Mouse (Mus musculus): Measurements from ENCODE around the gene Zfp444. TPM values are rescaled to one million over a fixed set of nuclear protein-coding genes. Genes with fewer than 3 reads are reported as not detected.
"Not testable (repeated sequence)": the region's sequence is repeated elsewhere in the genome, so short reads cannot be mapped to it uniquely, and the experiment has no call there.

Zfp444 gene
- polyA plus RNA-seq, 1 experiment = 17.8 TPM

DNA sequence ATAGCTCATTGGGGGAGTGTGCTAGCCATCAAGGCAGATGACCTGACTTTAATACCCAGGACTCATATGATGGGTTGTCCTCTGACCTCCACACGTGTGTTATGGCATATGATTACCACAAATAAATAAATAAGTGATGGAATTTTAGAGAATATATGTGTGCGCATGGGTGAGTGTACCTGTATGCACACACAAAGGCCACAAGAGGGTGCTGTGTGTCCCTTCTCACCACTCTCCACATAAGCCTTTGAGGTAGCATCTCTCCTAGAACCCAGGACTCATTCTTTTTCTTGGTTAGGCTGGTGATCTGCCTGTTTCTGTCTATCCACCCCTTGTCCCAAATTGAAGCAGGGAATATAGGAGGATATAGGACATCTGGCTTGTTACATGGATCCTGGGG is 23.8 kb downstream of the Zfp444 start:
- 38% methylated on average over 2 of the region's 2 CpGs for WGBS
- no peak for DNase-seq (ENCODE audit: low read depth, low spot score)

DNA sequence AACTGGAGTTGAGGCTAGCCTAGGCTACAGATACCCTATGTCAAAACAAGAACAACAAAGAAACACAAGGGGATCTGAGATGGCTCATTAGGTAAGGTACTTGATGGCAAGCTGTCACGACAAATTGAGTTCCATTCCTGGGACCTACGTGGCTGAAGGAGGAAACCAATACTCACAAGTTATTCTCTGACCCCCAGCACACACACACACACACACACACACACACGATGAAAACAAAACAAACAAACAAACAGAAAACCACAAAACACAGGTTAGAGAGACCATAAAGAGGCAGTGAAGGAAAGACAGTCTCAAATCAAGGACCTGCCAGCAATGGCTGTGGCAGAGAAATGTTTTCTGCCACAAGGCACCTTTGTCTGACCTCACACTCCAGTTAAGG is 24.8 kb downstream of the Zfp444 start, which contains the start of gene Galp:
Galp (plus strand) TSS at position 301 of the 400 bp plus-strand sequence.
- 57% methylated on average over 3 of the region's 3 CpGs for WGBS
- DNase-seq (ENCODE audit: low read depth, low spot score) = no peak

DNA sequence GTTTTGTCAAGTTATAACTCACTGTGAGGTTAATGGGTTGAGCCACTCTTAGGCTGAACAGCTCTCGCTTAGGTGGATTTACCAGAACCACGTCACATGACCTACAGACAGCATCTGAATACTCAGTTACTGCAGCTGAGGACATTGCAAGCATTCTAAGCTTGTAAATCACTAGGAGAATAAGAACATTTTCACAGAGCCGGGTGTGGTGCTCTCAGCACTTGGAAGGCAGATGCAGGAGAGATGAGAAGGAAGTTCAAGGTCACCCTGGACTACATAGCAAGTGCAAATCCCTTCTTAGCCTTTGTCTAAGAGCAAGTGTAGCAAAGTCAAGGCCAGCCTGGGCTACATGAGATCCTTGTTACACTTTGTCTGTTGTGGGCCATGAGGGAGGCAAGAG is 32.2 kb downstream of the Zfp444 start:
- WGBS = 68% methylated on average over 3 of the region's 3 CpGs

DNA sequence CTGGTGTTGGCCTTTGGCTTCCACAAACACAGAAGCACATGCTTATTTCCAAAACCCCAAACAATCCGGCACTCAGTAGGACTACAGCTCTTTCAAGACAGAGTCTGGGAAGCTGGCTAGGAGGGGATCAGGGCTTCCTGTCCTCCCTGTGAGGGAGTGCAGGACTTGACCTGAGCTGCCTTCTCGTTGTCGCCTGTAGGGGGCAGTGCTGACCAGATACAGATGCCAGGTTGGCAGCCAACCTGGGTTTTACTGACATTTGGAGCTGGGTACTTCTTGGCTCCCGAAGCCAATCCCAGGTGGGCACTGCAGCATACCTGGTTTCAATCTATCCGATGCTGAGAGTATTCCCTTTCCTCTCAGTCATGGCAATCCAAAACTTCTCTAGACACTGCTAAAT is 41.1 kb downstream of the Zfp444 start:
- WGBS = 40% methylated on average over 5 of the region's 5 CpGs
- DNase-seq (ENCODE audit: low read depth, low spot score) = no peak

More for the DNA sequence above, 32.2 kb downstream of the Zfp444 start:
- no peak for DNase-seq (ENCODE audit: low read depth, low spot score)

DNA sequence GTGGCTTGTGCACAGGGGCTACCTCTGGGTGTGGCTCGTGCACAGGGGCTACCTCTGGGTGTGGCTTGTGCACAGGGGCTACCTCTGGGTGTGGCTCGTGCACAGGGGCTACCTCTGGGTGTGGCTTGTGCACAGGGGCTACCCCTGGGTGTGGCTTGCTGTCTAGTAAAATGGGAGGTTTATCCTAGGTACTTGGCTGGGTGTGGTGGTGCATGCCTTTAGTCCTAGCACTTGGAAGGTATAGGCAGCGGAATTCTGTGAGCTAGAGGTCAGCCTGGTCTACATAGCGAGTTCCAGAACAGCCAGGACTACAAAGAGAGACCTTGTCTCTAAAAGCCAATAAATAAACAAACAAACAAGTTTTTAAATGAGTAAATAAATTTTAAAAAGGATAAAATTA is 42.7 kb downstream of the Zfp444 start:
- WGBS = 50% methylated on average over 4 of the region's 4 CpGs
- DNase-seq (ENCODE audit: low read depth, low spot score) = not testable (repeated sequence)

DNA sequence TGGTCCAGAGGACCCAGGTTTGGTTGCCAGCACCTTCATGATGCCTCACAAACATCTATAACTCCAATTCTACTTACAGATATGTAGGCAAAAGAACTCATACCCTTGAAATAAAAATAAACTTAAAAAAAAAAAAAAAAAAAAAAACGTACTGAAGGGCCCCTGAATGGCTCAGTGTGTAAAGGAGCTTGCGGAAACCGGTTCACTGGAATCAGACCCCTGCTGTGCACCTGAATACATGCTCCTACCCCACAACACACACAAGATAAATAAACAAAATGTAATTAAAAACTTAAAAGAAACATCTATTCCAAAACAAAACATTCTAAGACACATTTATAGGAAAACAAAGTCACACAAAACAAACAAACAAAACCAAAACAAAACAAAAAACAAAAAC is 48.1 kb downstream of the Zfp444 start:
- DNase-seq (ENCODE audit: low read depth, low spot score) = no peak
- 64% methylated on average over 3 of the region's 3 CpGs for WGBS

DNA sequence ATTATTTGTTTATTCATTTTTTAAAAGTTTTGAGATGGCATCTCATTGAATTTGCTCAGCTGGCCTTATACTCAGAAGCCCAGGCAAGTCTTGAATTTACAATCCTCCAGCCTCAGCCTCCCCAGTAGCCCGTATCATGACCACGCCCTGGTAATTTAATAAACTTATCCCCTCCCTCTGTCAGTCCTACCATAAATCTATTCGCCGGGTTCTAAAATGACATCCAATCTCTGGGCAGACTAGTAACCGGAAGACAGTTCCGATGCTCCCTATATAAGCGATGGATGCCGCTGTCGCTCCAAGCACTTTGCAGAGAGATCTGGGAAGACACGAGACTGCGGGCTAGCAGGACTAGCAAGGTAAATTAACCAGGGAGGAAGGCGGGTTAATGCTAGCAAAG is 50.0 kb downstream of the Zfp444 start, which contains the start of gene Zscan5b:
Zscan5b (plus strand) TSS at position 301 of the 400 bp plus-strand sequence.
- 91% methylated on average over 12 of the region's 12 CpGs for WGBS
- DNase-seq (ENCODE audit: low read depth, low spot score) = no peak

DNA sequence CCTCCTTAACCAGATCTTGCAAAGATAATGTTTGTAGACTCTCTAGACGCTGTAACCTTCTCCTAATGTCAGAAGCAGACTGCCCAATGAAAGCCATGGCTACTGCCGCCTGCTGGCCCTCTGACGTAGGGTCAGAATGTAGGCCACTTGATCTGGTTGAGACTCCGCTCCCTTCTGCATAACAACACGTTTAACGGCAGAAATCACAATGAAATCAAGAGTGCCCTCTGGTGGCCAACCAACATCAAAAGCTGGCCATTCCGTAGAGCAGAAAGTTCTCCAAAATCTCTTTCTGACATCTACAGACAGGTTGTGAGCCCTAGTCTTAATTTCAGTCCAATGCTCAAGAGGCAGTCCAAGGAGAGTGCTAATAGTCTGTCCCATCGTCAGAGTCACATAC is 56.5 kb downstream of the Zfp444 start:
- not testable (repeated sequence) for DNase-seq (ENCODE audit: low read depth, low spot score)
- WGBS = 59% methylated on average over 8 of the region's 8 CpGs

DNA sequence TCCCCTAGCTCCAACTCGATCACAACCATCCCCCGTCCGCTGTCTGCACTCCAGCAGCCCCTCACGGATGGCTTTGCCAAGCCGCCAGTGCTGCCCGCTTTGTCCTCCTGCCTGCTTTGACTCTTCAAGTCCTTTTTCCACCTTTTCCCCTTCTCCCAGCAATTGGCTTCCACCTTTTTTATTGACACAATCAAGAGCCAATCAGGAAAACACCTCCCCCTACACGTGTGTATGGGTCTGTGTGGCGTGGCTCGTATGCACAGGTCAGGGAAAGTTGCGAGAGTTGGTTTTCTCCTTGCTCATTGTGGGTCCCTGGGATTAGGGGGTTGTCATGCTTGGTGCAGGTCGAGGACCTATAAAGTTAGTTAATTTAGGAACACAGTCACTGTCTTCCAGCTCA is 67.8 kb downstream of the Zfp444 start:
- 42% methylated on average over 11 of the region's 11 CpGs for WGBS
- no peak for DNase-seq (ENCODE audit: low read depth, low spot score)

DNA sequence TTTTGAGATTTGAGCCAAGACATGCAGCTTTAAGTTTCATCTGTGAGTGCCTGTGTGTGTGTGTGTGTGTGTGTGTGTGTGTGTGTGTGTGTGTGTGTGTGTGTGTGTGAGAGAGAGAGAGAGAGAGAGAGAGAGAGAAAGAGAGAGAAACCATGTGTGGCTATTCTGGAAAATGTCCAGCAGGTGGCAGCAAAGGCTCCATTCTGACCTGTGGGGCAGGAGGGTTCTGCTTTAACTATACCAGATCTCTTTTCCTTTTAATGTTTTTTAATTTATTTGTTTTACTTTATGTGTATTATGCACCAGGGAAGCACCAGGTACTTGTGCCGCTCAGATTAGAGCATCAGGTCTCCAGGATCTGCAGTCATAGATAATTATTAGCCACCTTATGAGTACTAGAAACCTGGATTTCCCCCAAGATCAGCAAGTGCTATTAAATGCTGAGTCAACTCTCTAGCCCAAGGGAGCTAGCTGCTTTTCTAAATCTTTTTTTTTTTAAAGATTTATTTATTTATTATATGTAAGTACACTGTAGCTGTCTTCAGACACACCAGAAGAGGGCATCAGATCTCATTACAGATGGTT is 68.9 kb downstream of the Zfp444 start:
- WGBS = 14% methylated on average over 1 of the region's 1 CpGs
- peak; percentile 14 for DNase-seq (ENCODE audit: low read depth, low spot score)

Other genes with a start within 250 kb of the Zfp444 start
- gene Vmn1r65, start 161.2 kb upstream of the Zfp444 start, polyA plus RNA-seq (2012; rRNA removed) = not detected in 2 replicates
- not detected in 2 replicates for gene Nlrp4c, start 127.1 kb upstream of the Zfp444 start, polyA plus RNA-seq (2012; rRNA removed)
- 33.6 and 45.2 TPM in 2 replicates for gene Zfp787, start 16.2 kb upstream of the Zfp444 start, polyA plus RNA-seq (2012; rRNA removed)
- 0.15 TPM in 1 of 2 replicates, not detected in the other for gene Galp, start 24.9 kb downstream of the Zfp444 start, polyA plus RNA-seq (2012; rRNA removed)
- gene Zscan5b, start 50.1 kb downstream of the Zfp444 start, polyA plus RNA-seq (2012; rRNA removed) = not detected in 2 replicates
- 0.31 and 0.45 TPM in 2 replicates for gene Epp13, start 80.5 kb downstream of the Zfp444 start, polyA plus RNA-seq (2012; rRNA removed)
- 0.19 and 0.31 TPM in 2 replicates for gene Zfp667, start 114.4 kb downstream of the Zfp444 start, polyA plus RNA-seq (2012; rRNA removed)
- 0.09 and 0.12 TPM in 2 replicates for gene Zfp583, start 159.1 kb downstream of the Zfp444 start, polyA plus RNA-seq (2012; rRNA removed)
- 0.07 TPM in 1 of 2 replicates, not detected in the other for gene Gm3854, start 171.5 kb downstream of the Zfp444 start, polyA plus RNA-seq (2012; rRNA removed)
- gene Zfp78, start 191.1 kb downstream of the Zfp444 start, polyA plus RNA-seq (2012; rRNA removed) = 0.10 and 0.23 TPM in 2 replicates
- 0.60 and 0.86 TPM in 2 replicates for gene Zfp28, start 211.1 kb downstream of the Zfp444 start, polyA plus RNA-seq (2012; rRNA removed)
- gene Smim17, start 226.5 kb downstream of the Zfp444 start, polyA plus RNA-seq (2012; rRNA removed) = not detected in 2 replicates
- gene Gm20715, start 238.1 kb downstream of the Zfp444 start, polyA plus RNA-seq (2012; rRNA removed) = not detected in 2 replicates

Data from large intestine, adult 2 months (tissue).